Mouse (Mus musculus) bone marrow macrophage, adult 2 months (primary cell): ENCODE measurements around the gene Syne3.

Experiments
- CTCF ChIP-seq: IDR thresholded peaks from 2 replicates; pipeline ENCODE4 v1.5.1; 2012; ENCODE audit warnings: low read depth, mild to moderate bottlenecking, low read length, moderate library complexity
- POLR2A ChIP-seq: IDR thresholded peaks from 2 replicates; pipeline ENCODE4 v1.6.1; 2012; ENCODE audit warnings: mild to moderate bottlenecking, low read depth, low read length, borderline replicate concordance

- TF ChIP-seq CTCF (no peak), POLR2A (no peak)
These were observed 32.7 kb downstream of the Syne3 start for GRCm38 (mm10) chr12:104976903-104977302.
